15 mouse cellular contexts compared by ENCODE assay signal in the genomic region with DNA sequence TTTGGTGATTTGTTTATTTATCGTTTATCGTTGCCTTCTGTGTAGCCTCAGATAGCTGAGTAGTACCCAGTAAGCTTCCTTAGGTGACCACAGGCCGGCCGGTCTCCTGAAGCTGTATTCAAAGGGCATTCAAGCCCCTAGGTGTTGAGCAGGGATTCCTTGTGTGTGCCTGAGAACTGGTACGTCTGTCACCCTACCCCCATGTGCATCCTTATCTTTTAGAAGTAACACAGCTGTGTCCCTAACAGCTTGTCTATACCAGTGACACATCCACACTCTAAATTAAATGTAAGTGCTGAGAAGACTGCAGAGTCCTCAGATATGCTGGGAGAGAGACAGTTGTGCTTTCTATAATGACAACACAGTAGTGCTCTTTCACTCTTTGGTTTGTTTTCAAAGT.
"Had no signal": no experiment of that assay in that cellular context is flagged by ENCODE, and none has a peak within 500 bp of the region (broad histone marks: within the 10 kb centered on the region; RNA-seq: fewer than 3 reads in every experiment).

No protein-coding gene starts in this region.

- H3K4me2 ChIP-seq: liver, embryonic 15.5 days; lung, embryonic 15.5 days; midbrain, embryonic 12.5 days; neural tube, embryonic 12.5 days had no signal

- H3K4me3 ChIP-seq: liver, embryonic 15.5 days; lung, embryonic 15.5 days; midbrain, embryonic 12.5 days; neural tube, embryonic 12.5 days had no signal

- H3K27ac ChIP-seq: liver, embryonic 15.5 days; lung, embryonic 15.5 days; macrophage; midbrain, embryonic 12.5 days; neural tube, embryonic 12.5 days had no signal

- H3K9me3 ChIP-seq: liver, embryonic 15.5 days; lung, embryonic 15.5 days; midbrain, embryonic 12.5 days; neural tube, embryonic 12.5 days had no signal

- ATAC-seq: liver, postnatal 0 days; lung, postnatal 0 days had no signal

- H3K4me1 ChIP-seq: liver, embryonic 15.5 days; lung, embryonic 15.5 days; midbrain, embryonic 12.5 days; neural tube, embryonic 12.5 days had no signal

- H3K27me3 ChIP-seq: liver, embryonic 15.5 days; lung, embryonic 15.5 days; midbrain, embryonic 12.5 days; neural tube, embryonic 12.5 days had no signal

- DNase-seq: liver, postnatal 0 days; lung, adult 2 months; lung, postnatal 14 days; lung, postnatal 36 days; midbrain, embryonic 14.5 days; right cerebral cortex, postnatal 14 days; thymus, adult 18-20 months; thymus, postnatal 14 days; thymus, postnatal 36 days had no signal

- H3K9ac ChIP-seq: liver, embryonic 15.5 days; liver, postnatal 0 days; lung, embryonic 15.5 days; midbrain, embryonic 12.5 days; neural tube, embryonic 12.5 days had no signal
